Mouse (Mus musculus): ENCODE measurements around the gene Cfap20. TPM values are rescaled to one million over a fixed set of nuclear protein-coding genes. Genes with fewer than 3 reads are reported as not detected.
A peak's percentile ranks its signal among the peaks of the same experiment; 100 is the strongest.

Gene Cfap20
- polyA plus RNA-seq, 1 experiment: 45.0 TPM

DNA sequence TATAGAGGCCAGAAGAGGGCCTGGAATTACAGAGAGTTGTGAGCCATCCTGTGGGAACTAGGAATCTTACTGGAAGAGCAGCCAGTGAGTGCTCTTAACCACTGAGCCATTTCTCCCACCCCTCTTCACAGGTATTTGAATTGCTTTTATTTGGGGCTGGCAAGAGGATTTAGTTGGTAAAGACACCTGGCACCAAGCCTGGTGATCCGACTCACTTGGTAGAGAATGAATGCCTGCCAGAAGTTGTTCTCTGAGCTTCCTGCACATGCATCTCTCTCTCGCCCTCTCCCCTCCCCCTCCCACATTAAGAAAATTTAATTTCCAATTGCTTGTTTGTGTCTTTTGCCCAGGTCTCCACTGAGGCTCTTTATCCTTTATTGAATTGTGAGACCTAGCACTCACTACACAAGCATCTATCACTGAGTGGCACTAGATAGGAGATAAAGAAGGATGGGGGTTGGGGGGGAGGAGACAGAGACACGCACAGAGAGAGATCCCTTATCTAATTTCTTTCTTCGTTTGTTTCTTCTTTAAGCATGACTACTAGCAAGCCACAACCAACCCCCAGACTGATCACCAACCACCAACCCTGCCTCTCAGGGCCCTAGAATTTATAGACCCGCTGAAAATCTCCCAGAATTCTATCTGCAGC, 2.8 kb upstream of the Cfap20 start:
- TF ChIP-seq MAX (IDR thresholded peaks at IDR 0.05) (no peak), CEBPB (IDR thresholded peaks at IDR 0.05; ENCODE audit: low read depth) (no peak), MYOG (IDR thresholded peaks at IDR 0.05; ENCODE audit: control insufficient read depth, extremely low read depth, insufficient read length) (no peak), FOSL1 (IDR thresholded peaks at IDR 0.05; ENCODE audit: insufficient read depth, low read length, poor library complexity, severe bottlenecking) (no peak), CTCF (IDR thresholded peaks at IDR 0.05; ENCODE audit: control insufficient read depth, insufficient read depth, insufficient read length) (no peak), MYOD1 (IDR thresholded peaks at IDR 0.05; ENCODE audit: control insufficient read depth, insufficient read length, low read depth) (no peak), USF1 (IDR thresholded peaks at IDR 0.05; ENCODE audit: low read depth) (no peak)
- H3K79me3 ChIP-seq (ENCODE audit: low read depth): peaks cover 17% of the 10 kb centered on the region
- peaks cover 21% of the 10 kb centered on the region for H3K79me2 ChIP-seq (ENCODE audit: control insufficient read depth, insufficient read depth)
- no peaks in the 10 kb centered on the region for H3K36me3 ChIP-seq (ENCODE audit: control insufficient read depth, insufficient read depth)
- no peak overlapping the region for H3ac ChIP-seq (ENCODE audit: control insufficient read depth, insufficient read length, low read depth)
- no peak overlapping the region for H3K4me3 ChIP-seq (ENCODE audit: insufficient read depth, poor library complexity, severe bottlenecking)
- H3K27me3 ChIP-seq (ENCODE audit: control insufficient read depth, insufficient read depth, insufficient read length): no peaks in the 10 kb centered on the region

GRCm38 (mm10) chr8:95435930-95436329, 1.3 kb upstream of the Cfap20 start:
- Histone ChIP-seq H3ac (ENCODE audit: control insufficient read depth, insufficient read length, low read depth) (no peak overlapping the region), H3K36me3 (ENCODE audit: control insufficient read depth, insufficient read depth) (no peaks in the 10 kb centered on the region), H3K79me3 (ENCODE audit: low read depth) (peaks cover 29% of the 10 kb centered on the region), H3K27me3 (ENCODE audit: control insufficient read depth, insufficient read depth, insufficient read length) (no peaks in the 10 kb centered on the region), H3K79me2 (ENCODE audit: control insufficient read depth, insufficient read depth) (peaks cover 36% of the 10 kb centered on the region), H3K4me3 (ENCODE audit: insufficient read depth, poor library complexity, severe bottlenecking) (no peak overlapping the region)
- TF ChIP-seq MAX (IDR thresholded peaks at IDR 0.05): no peak
- no peak for TF ChIP-seq CEBPB (IDR thresholded peaks at IDR 0.05; ENCODE audit: low read depth)
- TF ChIP-seq USF1 (IDR thresholded peaks at IDR 0.05; ENCODE audit: low read depth): no peak
- TF ChIP-seq CTCF (IDR thresholded peaks at IDR 0.05; ENCODE audit: control insufficient read depth, insufficient read depth, insufficient read length): no peak
- TF ChIP-seq MYOG (IDR thresholded peaks at IDR 0.05; ENCODE audit: control insufficient read depth, extremely low read depth, insufficient read length): no peak
- TF ChIP-seq MYOD1 (IDR thresholded peaks at IDR 0.05; ENCODE audit: control insufficient read depth, insufficient read length, low read depth): no peak
- TF ChIP-seq FOSL1 (IDR thresholded peaks at IDR 0.05; ENCODE audit: insufficient read depth, low read length, poor library complexity, severe bottlenecking): no peak

- TF ChIP-seq USF1 (IDR thresholded peaks at IDR 0.05; ENCODE audit: low read depth): no peak
- TF ChIP-seq CEBPB (IDR thresholded peaks at IDR 0.05; ENCODE audit: low read depth): no peak
- TF ChIP-seq CTCF (IDR thresholded peaks at IDR 0.05; ENCODE audit: control insufficient read depth, insufficient read depth, insufficient read length): no peak
- no peak for TF ChIP-seq MYOD1 (IDR thresholded peaks at IDR 0.05; ENCODE audit: control insufficient read depth, insufficient read length, low read depth)
- no peak for TF ChIP-seq MYOG (IDR thresholded peaks at IDR 0.05; ENCODE audit: control insufficient read depth, extremely low read depth, insufficient read length)
- TF ChIP-seq MAX (IDR thresholded peaks at IDR 0.05): no peak
- no peak for TF ChIP-seq FOSL1 (IDR thresholded peaks at IDR 0.05; ENCODE audit: insufficient read depth, low read length, poor library complexity, severe bottlenecking)
- no peak overlapping the region for H3K4me3 ChIP-seq (ENCODE audit: insufficient read depth, poor library complexity, severe bottlenecking)
- no peaks in the 10 kb centered on the region for H3K36me3 ChIP-seq (ENCODE audit: control insufficient read depth, insufficient read depth)
- H3ac ChIP-seq (ENCODE audit: control insufficient read depth, insufficient read length, low read depth): no peak overlapping the region
- H3K79me2 ChIP-seq (ENCODE audit: control insufficient read depth, insufficient read depth): peaks cover 41% of the 10 kb centered on the region
- no peaks in the 10 kb centered on the region for H3K27me3 ChIP-seq (ENCODE audit: control insufficient read depth, insufficient read depth, insufficient read length)
- H3K79me3 ChIP-seq (ENCODE audit: low read depth): peaks cover 34% of the 10 kb centered on the region
Measured at GRCm38 (mm10) chr8:95435471-95435870, 802 bp upstream of the Cfap20 start.

GRCm38 (mm10) chr8:95434233-95434632, 436 bp downstream of the Cfap20 start:
- H3K79me3 ChIP-seq (ENCODE audit: low read depth): peaks cover 43% of the 10 kb centered on the region
- no peak for TF ChIP-seq CTCF (IDR thresholded peaks at IDR 0.05; ENCODE audit: control insufficient read depth, insufficient read depth, insufficient read length)
- TF ChIP-seq USF1 (IDR thresholded peaks at IDR 0.05; ENCODE audit: low read depth): peak; percentile 40
- peak overlapping the region; percentile 87 for H3K4me3 ChIP-seq (ENCODE audit: insufficient read depth, poor library complexity, severe bottlenecking)
- no peaks in the 10 kb centered on the region for H3K27me3 ChIP-seq (ENCODE audit: control insufficient read depth, insufficient read depth, insufficient read length)
- no peaks in the 10 kb centered on the region for H3K36me3 ChIP-seq (ENCODE audit: control insufficient read depth, insufficient read depth)
- peaks cover 53% of the 10 kb centered on the region for H3K79me2 ChIP-seq (ENCODE audit: control insufficient read depth, insufficient read depth)
- H3ac ChIP-seq (ENCODE audit: control insufficient read depth, insufficient read length, low read depth): peak overlapping the region; percentile 86

GRCm38 (mm10) chr8:95433124-95433523, 1.5 kb downstream of the Cfap20 start:
- TF ChIP-seq USF1 (IDR thresholded peaks at IDR 0.05; ENCODE audit: low read depth): no peak
- no peak for TF ChIP-seq MYOG (IDR thresholded peaks at IDR 0.05; ENCODE audit: control insufficient read depth, extremely low read depth, insufficient read length)
- TF ChIP-seq CEBPB (IDR thresholded peaks at IDR 0.05; ENCODE audit: low read depth): no peak
- no peak for TF ChIP-seq MAX (IDR thresholded peaks at IDR 0.05)
- no peak for TF ChIP-seq FOSL1 (IDR thresholded peaks at IDR 0.05; ENCODE audit: insufficient read depth, low read length, poor library complexity, severe bottlenecking)
- no peak for TF ChIP-seq CTCF (IDR thresholded peaks at IDR 0.05; ENCODE audit: control insufficient read depth, insufficient read depth, insufficient read length)
- no peak for TF ChIP-seq MYOD1 (IDR thresholded peaks at IDR 0.05; ENCODE audit: control insufficient read depth, insufficient read length, low read depth)
- H3K36me3 ChIP-seq (ENCODE audit: control insufficient read depth, insufficient read depth): no peaks in the 10 kb centered on the region

GRCm38 (mm10) chr8:95432471-95432870, 2.2 kb downstream of the Cfap20 start:
- H3K36me3 ChIP-seq (ENCODE audit: control insufficient read depth, insufficient read depth): no peaks in the 10 kb centered on the region
- TF ChIP-seq MYOG (IDR thresholded peaks at IDR 0.05; ENCODE audit: control insufficient read depth, extremely low read depth, insufficient read length) (no peak), CEBPB (IDR thresholded peaks at IDR 0.05; ENCODE audit: low read depth) (no peak), FOSL1 (IDR thresholded peaks at IDR 0.05; ENCODE audit: insufficient read depth, low read length, poor library complexity, severe bottlenecking) (no peak), USF1 (IDR thresholded peaks at IDR 0.05; ENCODE audit: low read depth) (no peak), CTCF (IDR thresholded peaks at IDR 0.05; ENCODE audit: control insufficient read depth, insufficient read depth, insufficient read length) (no peak), MYOD1 (IDR thresholded peaks at IDR 0.05; ENCODE audit: control insufficient read depth, insufficient read length, low read depth) (no peak), MAX (IDR thresholded peaks at IDR 0.05) (no peak)
- H3ac ChIP-seq (ENCODE audit: control insufficient read depth, insufficient read length, low read depth): no peak overlapping the region
- H3K79me2 ChIP-seq (ENCODE audit: control insufficient read depth, insufficient read depth): peaks cover 71% of the 10 kb centered on the region
- H3K4me3 ChIP-seq (ENCODE audit: insufficient read depth, poor library complexity, severe bottlenecking): no peak overlapping the region
- peaks cover 57% of the 10 kb centered on the region for H3K79me3 ChIP-seq (ENCODE audit: low read depth)
- no peaks in the 10 kb centered on the region for H3K27me3 ChIP-seq (ENCODE audit: control insufficient read depth, insufficient read depth, insufficient read length)

More at GRCm38 (mm10) chr8:95433124-95433523, 1.5 kb downstream of the Cfap20 start:
- peak overlapping the region; percentile 0 for H3ac ChIP-seq (ENCODE audit: control insufficient read depth, insufficient read length, low read depth)
- H3K79me2 ChIP-seq (ENCODE audit: control insufficient read depth, insufficient read depth): peaks cover 64% of the 10 kb centered on the region
- H3K27me3 ChIP-seq (ENCODE audit: control insufficient read depth, insufficient read depth, insufficient read length): no peaks in the 10 kb centered on the region
- peaks cover 52% of the 10 kb centered on the region for H3K79me3 ChIP-seq (ENCODE audit: low read depth)
- peak overlapping the region; percentile 87 for H3K4me3 ChIP-seq (ENCODE audit: insufficient read depth, poor library complexity, severe bottlenecking)

Measured in C2C12 (cell line).